Mouse (Mus musculus): ENCODE data around the gene Il10rb.

The Il10rb gene

GRCm38 (mm10) chr16:91450137-91451064 is 44.4 kb downstream of the Il10rb start:
- no peak for DNase-seq (ENCODE audit: extremely low spot score)

GRCm38 (mm10) chr16:91451949-91452348 is 46.0 kb downstream of the Il10rb start:
- DNase-seq (ENCODE audit: extremely low spot score) = no peak

DNA sequence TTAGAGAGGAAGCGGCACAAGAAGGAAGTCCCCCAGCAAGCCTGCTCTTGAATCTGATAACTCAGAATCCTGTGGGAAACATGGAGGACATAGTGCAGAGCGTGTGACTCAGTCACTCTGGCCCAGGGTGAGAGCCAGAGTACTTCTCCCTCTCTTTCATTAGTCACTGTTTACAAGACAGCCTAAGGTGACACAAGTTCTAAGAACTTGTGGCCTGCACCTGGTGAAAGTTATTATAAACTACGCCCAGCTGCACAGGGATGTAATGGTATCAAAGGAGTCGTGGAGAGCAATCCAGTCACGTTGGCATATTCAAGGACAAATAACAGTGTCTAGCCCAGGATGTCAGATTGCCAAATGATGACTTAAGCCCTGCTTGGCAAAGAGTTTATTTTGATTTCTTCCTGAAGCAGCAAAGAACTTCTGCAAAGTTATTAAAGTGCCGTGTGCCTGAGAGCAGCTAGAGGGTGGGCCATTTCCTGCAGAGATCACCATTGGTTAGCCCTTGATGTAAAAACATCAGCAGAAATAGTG is 46.5 kb downstream of the Il10rb start:
- DNase-seq (ENCODE audit: extremely low spot score) = no peak

DNA sequence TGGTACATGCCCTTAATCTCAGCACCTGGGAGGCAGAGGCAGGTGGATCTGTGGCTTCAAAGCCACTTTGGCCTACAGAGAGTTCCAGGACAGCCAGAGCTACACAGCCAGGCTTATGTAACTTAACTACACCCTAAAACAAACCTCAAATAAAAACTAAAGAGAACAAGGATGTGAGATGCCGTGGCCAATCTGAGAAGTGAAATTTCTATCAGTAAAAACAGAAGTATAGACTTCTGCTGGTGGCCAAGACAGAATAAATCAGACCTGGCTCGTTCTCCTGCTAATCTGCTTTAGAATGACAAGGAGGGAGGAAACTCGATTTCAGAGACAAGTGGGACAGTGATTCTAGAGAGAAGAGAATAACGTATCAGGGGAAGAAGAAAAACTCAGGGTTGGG is 49.9 kb downstream of the Il10rb start:
- DNase-seq (ENCODE audit: extremely low spot score) = no peak

- DNase-seq (ENCODE audit: extremely low spot score) = no peak
These were observed 52.4 kb downstream of the Il10rb start for GRCm38 (mm10) chr16:91458301-91458746.

GRCm38 (mm10) chr16:91458976-91459375 is 53.0 kb downstream of the Il10rb start:
- DNase-seq (ENCODE audit: extremely low spot score) = no peak

DNA sequence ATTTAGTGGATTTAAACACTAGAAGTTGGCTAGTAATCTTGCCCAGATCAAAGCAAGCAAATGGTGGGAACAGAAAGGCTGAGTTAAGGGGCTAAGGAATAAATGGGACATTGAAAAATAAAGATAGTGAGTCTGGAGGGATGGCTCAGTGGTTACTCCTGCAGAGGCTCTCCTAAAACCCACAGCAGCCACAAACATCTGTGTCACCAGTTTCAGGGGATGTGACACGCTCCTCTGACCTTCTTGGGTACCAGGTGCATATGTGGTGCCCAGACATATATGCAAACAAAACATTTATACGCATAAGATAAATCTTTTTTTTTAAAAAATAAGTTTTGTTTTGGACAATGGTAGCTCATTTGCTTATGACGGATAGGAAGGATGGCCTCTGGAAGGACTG is 53.4 kb downstream of the Il10rb start:
- DNase-seq (ENCODE audit: extremely low spot score) = no peak

GRCm38 (mm10) chr16:91459841-91460370 is 53.9 kb downstream of the Il10rb start:
- no peak for DNase-seq (ENCODE audit: extremely low spot score)

DNA sequence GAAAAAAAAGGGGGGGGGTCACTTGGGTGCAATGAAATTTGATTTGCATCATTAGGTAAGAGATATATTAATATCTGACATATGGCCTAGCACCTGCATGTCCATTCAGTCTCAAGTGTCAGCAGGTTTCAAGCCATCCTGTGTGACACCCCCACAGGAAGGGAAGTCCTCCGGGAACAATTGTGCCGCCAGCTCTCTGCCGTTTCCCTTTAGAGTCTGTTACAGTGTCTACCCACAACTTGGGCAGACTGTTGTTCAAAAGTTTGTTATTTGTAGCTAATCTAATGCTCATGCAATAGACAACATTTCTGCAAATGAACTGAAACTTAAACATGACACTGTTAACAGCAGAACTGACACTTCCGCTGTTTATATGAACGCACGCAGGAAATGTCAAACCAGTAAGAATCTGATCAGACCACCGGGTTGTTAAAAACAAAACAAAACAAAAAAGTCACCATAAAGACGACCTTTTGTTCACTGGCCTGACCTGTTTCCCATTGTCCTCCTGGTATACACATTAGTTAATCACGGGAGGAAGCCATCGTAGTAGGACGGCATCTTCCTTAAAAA is 55.2 kb downstream of the Il10rb start:
- DNase-seq (ENCODE audit: extremely low spot score) = no peak

DNA sequence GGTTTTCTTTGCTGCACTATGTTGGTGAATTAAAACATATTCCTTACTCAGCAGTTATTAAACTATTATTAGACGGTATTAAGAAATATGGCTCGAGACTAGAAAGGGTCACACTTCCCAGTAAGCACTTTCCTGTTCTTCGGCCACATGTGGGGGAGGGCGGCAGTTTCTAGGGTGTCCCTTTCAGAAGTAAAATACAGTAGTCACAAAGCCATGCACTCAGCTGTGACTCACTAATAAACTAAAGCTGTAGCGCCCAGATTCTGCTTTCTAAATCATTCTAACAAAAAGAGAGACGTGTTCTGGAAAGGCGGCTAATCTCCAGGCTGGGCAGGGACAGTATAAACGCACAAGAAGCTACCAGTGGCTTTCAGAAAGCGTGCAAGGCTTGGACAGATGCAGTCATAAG is 55.8 kb downstream of the Il10rb start:
- no peak for DNase-seq (ENCODE audit: extremely low spot score)

DNA sequence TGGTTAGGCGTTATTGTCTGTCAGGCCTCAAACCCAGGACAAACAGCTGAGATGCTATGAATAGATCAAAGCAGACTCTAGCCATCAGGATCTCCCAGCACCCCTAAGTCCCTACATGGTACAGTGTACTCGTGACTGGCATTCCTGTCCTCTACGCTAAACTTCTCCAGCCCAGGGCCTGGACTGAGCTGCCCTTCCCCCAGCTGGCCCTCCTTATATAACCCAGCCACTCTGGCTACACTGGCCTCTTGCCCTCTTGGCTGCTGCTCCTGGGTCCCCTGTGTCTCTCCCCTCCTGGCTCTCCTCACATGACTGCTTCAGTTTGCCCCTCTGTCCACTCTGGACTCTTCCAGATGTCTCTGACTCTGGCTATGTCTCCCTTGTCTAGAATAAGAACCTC is 56.7 kb downstream of the Il10rb start:
- no peak for DNase-seq (ENCODE audit: extremely low spot score)

DNA sequence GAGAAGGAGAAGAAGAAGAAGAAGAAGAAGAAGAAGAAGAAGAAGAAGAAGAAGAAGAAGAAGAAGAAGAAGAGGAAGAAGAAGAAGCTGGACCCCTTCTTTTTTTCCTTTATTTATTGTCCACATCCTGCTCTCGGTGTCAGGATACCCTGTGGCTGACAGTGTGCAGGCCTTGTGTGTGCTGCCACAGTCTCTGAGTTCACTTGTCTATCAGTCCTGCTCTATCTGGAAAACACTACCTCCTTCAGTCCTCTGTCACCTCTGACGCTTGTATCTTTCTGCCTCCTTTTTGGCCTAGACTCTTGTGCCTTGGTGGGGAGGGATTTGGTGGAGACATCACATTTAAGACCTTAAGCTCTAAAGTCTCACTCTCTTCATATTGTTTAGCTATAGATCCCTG is 57.4 kb downstream of the Il10rb start:
- DNase-seq (ENCODE audit: extremely low spot score) = no peak

- no peak for DNase-seq (ENCODE audit: extremely low spot score)
These were observed 58.0 kb downstream of the Il10rb start for GRCm38 (mm10) chr16:91463836-91464400.

DNA sequence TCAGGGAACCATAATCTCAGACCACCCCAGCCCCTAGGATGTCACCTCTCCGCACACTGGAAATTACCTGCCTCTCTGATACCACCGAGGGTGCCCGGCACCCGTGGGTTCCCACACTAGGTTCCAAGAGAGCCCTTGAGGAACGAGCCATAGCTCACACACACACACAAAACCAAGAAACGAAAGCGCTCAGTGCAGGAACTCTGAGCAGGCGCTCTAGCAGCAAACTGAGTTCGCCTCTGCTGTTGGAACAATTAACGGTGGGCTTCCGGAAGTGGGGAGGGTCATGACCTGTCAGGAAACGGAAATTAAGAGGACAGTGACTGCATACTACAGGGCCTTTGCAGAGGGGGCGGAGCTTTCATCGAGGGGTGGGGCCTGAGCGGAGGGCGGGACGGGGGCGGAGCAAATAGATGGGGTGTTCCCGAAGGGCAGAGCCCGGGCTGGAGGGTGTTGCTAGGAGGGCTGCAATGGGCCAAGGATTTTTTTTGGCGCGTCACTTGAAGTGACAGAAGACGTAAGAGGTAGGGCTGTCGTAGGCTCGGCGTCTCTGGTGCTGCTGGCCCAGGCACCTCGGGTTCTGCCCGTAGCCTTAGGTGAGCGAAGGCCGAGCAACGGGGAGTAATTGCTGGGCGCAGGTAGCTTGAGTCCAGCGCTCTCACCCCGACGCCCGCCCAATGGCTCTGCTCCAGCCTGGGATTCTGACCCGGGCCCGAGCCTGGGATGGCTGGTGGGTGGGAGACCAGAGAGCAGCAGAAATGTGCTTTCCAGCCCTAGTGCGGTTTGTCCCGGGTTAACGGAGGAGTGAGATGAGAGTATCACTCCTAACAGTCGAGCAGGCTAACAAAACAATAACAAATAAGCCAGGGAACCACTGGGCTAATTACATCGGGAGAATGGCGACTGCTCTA is 58.9 kb downstream of the Il10rb start:
- DNase-seq (ENCODE audit: extremely low spot score) = peak; percentile 99

- no peak for DNase-seq (ENCODE audit: extremely low spot score)
These were observed 59.7 kb downstream of the Il10rb start for GRCm38 (mm10) chr16:91465505-91466240.

DNA sequence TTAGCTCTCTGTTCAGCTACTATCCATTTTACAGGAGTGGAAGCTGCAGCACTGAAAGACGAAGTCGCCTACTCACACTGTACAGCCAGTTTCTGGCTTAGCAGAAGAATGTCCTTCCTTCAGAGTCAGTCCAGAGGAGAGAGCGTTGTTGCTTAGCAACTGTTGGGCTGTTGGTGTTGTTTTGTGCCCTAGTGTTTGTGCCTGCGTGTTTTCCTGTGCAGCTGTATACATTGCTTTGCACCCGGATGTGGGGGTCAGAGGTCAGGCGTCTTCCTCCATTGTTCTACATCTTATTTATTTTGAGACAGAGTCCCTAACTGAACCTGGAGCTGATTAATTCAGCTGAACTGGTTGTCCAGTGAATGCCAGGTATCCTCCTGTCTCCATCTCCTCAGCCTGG is 60.6 kb downstream of the Il10rb start:
- DNase-seq (ENCODE audit: extremely low spot score) = peak; percentile 42

GRCm38 (mm10) chr16:91470470-91470869 is 64.5 kb downstream of the Il10rb start:
- DNase-seq (ENCODE audit: extremely low spot score) = no peak

DNA sequence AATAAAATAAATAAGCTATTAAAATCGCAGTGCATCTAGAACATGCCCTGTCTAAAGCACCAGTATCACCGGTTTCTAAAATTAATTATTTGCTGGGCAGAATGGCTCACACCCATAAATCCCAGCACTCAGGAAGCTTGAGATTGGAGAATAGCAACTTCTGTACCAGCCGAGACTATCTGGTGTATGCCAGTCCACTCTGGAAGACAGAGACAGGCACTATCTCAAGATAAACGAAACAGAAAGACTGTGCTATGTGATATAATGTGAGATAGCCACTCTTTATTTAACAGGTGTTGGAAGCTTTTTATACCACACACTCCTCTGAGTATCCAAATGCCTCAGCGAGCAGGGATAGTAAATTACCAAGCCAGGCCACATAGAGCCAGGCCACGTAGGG is 65.5 kb downstream of the Il10rb start:
- DNase-seq (ENCODE audit: extremely low spot score) = no peak
